Mouse (Mus musculus): ENCODE measurements around the gene Iqsec1. TPM values are rescaled to one million over a fixed set of nuclear protein-coding genes. Genes with fewer than 3 reads are reported as not detected.

The Iqsec1 gene
- polyA plus RNA-seq, 1 experiment = 46.1 TPM

GRCm38 (mm10) chr6:90787036-90787435, 201.4 kb downstream of the Iqsec1 start:
- H3K27ac ChIP-seq (ENCODE audit: insufficient read depth, low read depth, low read length) = no peak overlapping the region
- WGBS = 34% methylated on average over 6 of the region's 6 CpGs
- TF ChIP-seq CTCF (IDR thresholded peaks at IDR 0.05; ENCODE audit: extremely low read depth, insufficient read length, insufficient replicate concordance, low read depth, low read length) (no peak), POLR2A (IDR thresholded peaks at IDR 0.05; ENCODE audit: low read depth, low read length) (no peak)

GRCm38 (mm10) chr6:90786589-90786988, 201.9 kb downstream of the Iqsec1 start:
- TF ChIP-seq CTCF (IDR thresholded peaks at IDR 0.05; ENCODE audit: extremely low read depth, insufficient read length, insufficient replicate concordance, low read depth, low read length) (no peak), POLR2A (IDR thresholded peaks at IDR 0.05; ENCODE audit: low read depth, low read length) (no peak)
- WGBS = 83% methylated on average over 3 of the region's 3 CpGs
- no peaks in the 10 kb centered on the region for H3K4me1 ChIP-seq (ENCODE audit: control insufficient read depth, insufficient read depth, insufficient read length, low read length)
- no peaks in the 10 kb centered on the region for H3K27me3 ChIP-seq (ENCODE audit: control insufficient read depth, insufficient read depth, low read length)
- no peaks in the 10 kb centered on the region for H3K36me3 ChIP-seq (ENCODE audit: control insufficient read depth, insufficient read depth, low read length)
- no peak overlapping the region for H3K4me3 ChIP-seq (ENCODE audit: low read depth, low read length)
- H3K27ac ChIP-seq (ENCODE audit: insufficient read depth, low read depth, low read length) = no peak overlapping the region

More at GRCm38 (mm10) chr6:90787036-90787435, 201.4 kb downstream of the Iqsec1 start:
- Histone ChIP-seq H3K4me1 (ENCODE audit: control insufficient read depth, insufficient read depth, insufficient read length, low read length) (no peaks in the 10 kb centered on the region), H3K36me3 (ENCODE audit: control insufficient read depth, insufficient read depth, low read length) (no peaks in the 10 kb centered on the region), H3K4me3 (ENCODE audit: low read depth, low read length) (no peak overlapping the region), H3K27me3 (ENCODE audit: control insufficient read depth, insufficient read depth, low read length) (no peaks in the 10 kb centered on the region)

- H3K27ac ChIP-seq (ENCODE audit: insufficient read depth, low read depth, low read length) = no peak overlapping the region
- WGBS = 34% methylated on average over 4 of the region's 4 CpGs
- no peak overlapping the region for H3K4me3 ChIP-seq (ENCODE audit: low read depth, low read length)
- no peaks in the 10 kb centered on the region for H3K36me3 ChIP-seq (ENCODE audit: control insufficient read depth, insufficient read depth, low read length)
- TF ChIP-seq POLR2A (IDR thresholded peaks at IDR 0.05; ENCODE audit: low read depth, low read length) = no peak
- TF ChIP-seq CTCF (IDR thresholded peaks at IDR 0.05; ENCODE audit: extremely low read depth, insufficient read length, insufficient replicate concordance, low read depth, low read length) = no peak
- H3K4me1 ChIP-seq (ENCODE audit: control insufficient read depth, insufficient read depth, insufficient read length, low read length) = no peaks in the 10 kb centered on the region
- H3K27me3 ChIP-seq (ENCODE audit: control insufficient read depth, insufficient read depth, low read length) = no peaks in the 10 kb centered on the region
These were observed 204.5 kb downstream of the Iqsec1 start for GRCm38 (mm10) chr6:90783945-90784344.

- no peaks in the 10 kb centered on the region for H3K27me3 ChIP-seq (ENCODE audit: control insufficient read depth, insufficient read depth, low read length)
- no peaks in the 10 kb centered on the region for H3K36me3 ChIP-seq (ENCODE audit: control insufficient read depth, insufficient read depth, low read length)
- TF ChIP-seq CTCF (IDR thresholded peaks at IDR 0.05; ENCODE audit: extremely low read depth, insufficient read length, insufficient replicate concordance, low read depth, low read length) = no peak
- no peak for TF ChIP-seq POLR2A (IDR thresholded peaks at IDR 0.05; ENCODE audit: low read depth, low read length)
- H3K4me1 ChIP-seq (ENCODE audit: control insufficient read depth, insufficient read depth, insufficient read length, low read length) = no peaks in the 10 kb centered on the region
- no peak overlapping the region for H3K4me3 ChIP-seq (ENCODE audit: low read depth, low read length)
- H3K27ac ChIP-seq (ENCODE audit: insufficient read depth, low read depth, low read length) = no peak overlapping the region
These were observed 205.3 kb downstream of the Iqsec1 start for GRCm38 (mm10) chr6:90783176-90783575.

GRCm38 (mm10) chr6:90781921-90782770, 206.3 kb downstream of the Iqsec1 start:
- no peak for TF ChIP-seq POLR2A (IDR thresholded peaks at IDR 0.05; ENCODE audit: low read depth, low read length)
- no peak for TF ChIP-seq CTCF (IDR thresholded peaks at IDR 0.05; ENCODE audit: extremely low read depth, insufficient read length, insufficient replicate concordance, low read depth, low read length)
- Histone ChIP-seq H3K27ac (ENCODE audit: insufficient read depth, low read depth, low read length) (no peak overlapping the region), H3K4me1 (ENCODE audit: control insufficient read depth, insufficient read depth, insufficient read length, low read length) (no peaks in the 10 kb centered on the region), H3K36me3 (ENCODE audit: control insufficient read depth, insufficient read depth, low read length) (no peaks in the 10 kb centered on the region), H3K27me3 (ENCODE audit: control insufficient read depth, insufficient read depth, low read length) (no peaks in the 10 kb centered on the region), H3K4me3 (ENCODE audit: low read depth, low read length) (no peak overlapping the region)
- WGBS = 70% methylated on average over 19 of the region's 19 CpGs

- H3K36me3 ChIP-seq (ENCODE audit: control insufficient read depth, insufficient read depth, low read length) = no peaks in the 10 kb centered on the region
- no peaks in the 10 kb centered on the region for H3K27me3 ChIP-seq (ENCODE audit: control insufficient read depth, insufficient read depth, low read length)
- no peak overlapping the region for H3K4me3 ChIP-seq (ENCODE audit: low read depth, low read length)
- TF ChIP-seq CTCF (IDR thresholded peaks at IDR 0.05; ENCODE audit: extremely low read depth, insufficient read length, insufficient replicate concordance, low read depth, low read length) (no peak), POLR2A (IDR thresholded peaks at IDR 0.05; ENCODE audit: low read depth, low read length) (no peak)
- no peaks in the 10 kb centered on the region for H3K4me1 ChIP-seq (ENCODE audit: control insufficient read depth, insufficient read depth, insufficient read length, low read length)
- 37% methylated on average over 2 of the region's 2 CpGs for WGBS
- H3K27ac ChIP-seq (ENCODE audit: insufficient read depth, low read depth, low read length) = no peak overlapping the region
These were observed 208.0 kb downstream of the Iqsec1 start for GRCm38 (mm10) chr6:90780532-90780931.

GRCm38 (mm10) chr6:90778841-90779240, 209.6 kb downstream of the Iqsec1 start:
- no peaks in the 10 kb centered on the region for H3K27me3 ChIP-seq (ENCODE audit: control insufficient read depth, insufficient read depth, low read length)
- no peak overlapping the region for H3K4me3 ChIP-seq (ENCODE audit: low read depth, low read length)
- WGBS = 66% methylated on average over 6 of the region's 6 CpGs
- H3K4me1 ChIP-seq (ENCODE audit: control insufficient read depth, insufficient read depth, insufficient read length, low read length) = no peaks in the 10 kb centered on the region
- TF ChIP-seq CTCF (IDR thresholded peaks at IDR 0.05; ENCODE audit: extremely low read depth, insufficient read length, insufficient replicate concordance, low read depth, low read length) (no peak), POLR2A (IDR thresholded peaks at IDR 0.05; ENCODE audit: low read depth, low read length) (no peak)
- no peaks in the 10 kb centered on the region for H3K36me3 ChIP-seq (ENCODE audit: control insufficient read depth, insufficient read depth, low read length)
- H3K27ac ChIP-seq (ENCODE audit: insufficient read depth, low read depth, low read length) = no peak overlapping the region
